Mouse (Mus musculus) large intestine, adult 2 months (tissue): Measurements from ENCODE around the gene Slc22a13. TPM values are rescaled to one million over a fixed set of nuclear protein-coding genes. Genes with fewer than 3 reads are reported as not detected.

ENCODE experiments used
- DNase-seq: peaks from one replicate; pipeline ENCODE4 v3.0.0-alpha.2; 2012; ENCODE audit warnings: low read depth, low spot score
- WGBS: fragments of 180-500 bp; shearing (Covaris S2); methylation state at CpG from one replicate; pipeline ENCODE4 v1.1.7; 2018; 5-methylcytosine and 5-hydroxymethylcytosine counted together
- polyA plus RNA-seq: library from polyadenylated mRNA; depleted of rRNA; stranded (reverse); fragments of >200 nt; gene quantifications from 2 replicates; pipeline ENCODE4 v1.2.3, GENCODE M21; 2012

The Slc22a13 gene
- polyA plus RNA-seq, 1 experiment = 0.06 TPM

GRCm38 (mm10) chr9:119205756-119206155 lies 3.1 kb downstream of the Slc22a13 start:
- 85% methylated on average over 5 of the region's 5 CpGs for WGBS
- DNase-seq = no peak

GRCm38 (mm10) chr9:119203617-119204016 lies 5.3 kb downstream of the Slc22a13 start:
- DNase-seq = no peak
- WGBS = 98% methylated on average over 9 of the region's 9 CpGs

GRCm38 (mm10) chr9:119201653-119202052 lies 7.2 kb downstream of the Slc22a13 start:
- 77% methylated on average over 5 of the region's 5 CpGs for WGBS
- DNase-seq = no peak

GRCm38 (mm10) chr9:119199151-119199861 lies 9.6 kb downstream of the Slc22a13 start:
- WGBS = 67% methylated on average over 10 of the region's 10 CpGs
- DNase-seq = no peak

- peak; percentile 52 for DNase-seq
- 23% methylated on average over 11 of the region's 11 CpGs for WGBS
Measured at GRCm38 (mm10) chr9:119192202-119192990, 16.5 kb downstream of the Slc22a13 start.

GRCm38 (mm10) chr9:119181241-119181728 lies 27.6 kb downstream of the Slc22a13 start:
- WGBS = 11% methylated on average over 3 of the region's 3 CpGs
- DNase-seq = no peak

- DNase-seq = no peak
- WGBS = 91% methylated on average over 11 of the region's 11 CpGs
Measured at GRCm38 (mm10) chr9:119179292-119179691, 29.6 kb downstream of the Slc22a13 start.

GRCm38 (mm10) chr9:119167608-119168007 lies 41.3 kb downstream of the Slc22a13 start:
- no peak for DNase-seq
- WGBS = 90% methylated on average over 2 of the region's 2 CpGs

GRCm38 (mm10) chr9:119165548-119165947 lies 43.4 kb downstream of the Slc22a13 start:
- peak; percentile 70 for DNase-seq
- WGBS = 30% methylated on average over 6 of the region's 6 CpGs

GRCm38 (mm10) chr9:119164743-119165142 lies 44.2 kb downstream of the Slc22a13 start:
- no peak for DNase-seq
- 55% methylated on average over 7 of the region's 7 CpGs for WGBS

GRCm38 (mm10) chr9:119160689-119161088 lies 48.2 kb downstream of the Slc22a13 start:
- 65% methylated on average over 3 of the region's 3 CpGs for WGBS
- no peak for DNase-seq

- 61% methylated on average over 4 of the region's 4 CpGs for WGBS
- no peak for DNase-seq
Measured at GRCm38 (mm10) chr9:119158861-119159260, 50.0 kb downstream of the Slc22a13 start, which contains the start of gene Gm47289. TSS of gene Gm47289 (plus strand) at chr9:119159161.

GRCm38 (mm10) chr9:119156278-119157201 lies 52.4 kb downstream of the Slc22a13 start, which contains the start of gene Acaa1b:
TSS of gene Acaa1b (minus strand) at chr9:119157093.
- 1% methylated on average over 65 of the region's 65 CpGs for WGBS

GRCm38 (mm10) chr9:119155826-119156225 lies 53.1 kb downstream of the Slc22a13 start:
- 53% methylated on average over 7 of the region's 7 CpGs for WGBS

More at GRCm38 (mm10) chr9:119156278-119157201, 52.4 kb downstream of the Slc22a13 start, which contains the start of gene Acaa1b:
- peak; percentile 61 for DNase-seq

GRCm38 (mm10) chr9:119155416-119155815 lies 53.5 kb downstream of the Slc22a13 start:
- DNase-seq = no peak
- WGBS = 55% methylated on average over 8 of the region's 8 CpGs

More at GRCm38 (mm10) chr9:119155826-119156225, 53.1 kb downstream of the Slc22a13 start:
- no peak for DNase-seq

GRCm38 (mm10) chr9:119151751-119152150 lies 57.1 kb downstream of the Slc22a13 start:
- WGBS = 61% methylated on average over 2 of the region's 2 CpGs

GRCm38 (mm10) chr9:119149601-119150000 lies 59.3 kb downstream of the Slc22a13 start:
- WGBS = 32% methylated on average over 5 of the region's 5 CpGs
- no peak for DNase-seq

More at GRCm38 (mm10) chr9:119151751-119152150, 57.1 kb downstream of the Slc22a13 start:
- DNase-seq = no peak

GRCm38 (mm10) chr9:119146098-119146770 lies 62.7 kb downstream of the Slc22a13 start:
- 57% methylated on average over 13 of the region's 13 CpGs for WGBS
- no peak for DNase-seq

- WGBS = 58% methylated on average over 6 of the region's 6 CpGs
- DNase-seq = no peak
Measured at GRCm38 (mm10) chr9:119145638-119146037, 63.3 kb downstream of the Slc22a13 start.
